ENCODE assay signal across 22 mouse cellular contexts in the genomic region with DNA sequence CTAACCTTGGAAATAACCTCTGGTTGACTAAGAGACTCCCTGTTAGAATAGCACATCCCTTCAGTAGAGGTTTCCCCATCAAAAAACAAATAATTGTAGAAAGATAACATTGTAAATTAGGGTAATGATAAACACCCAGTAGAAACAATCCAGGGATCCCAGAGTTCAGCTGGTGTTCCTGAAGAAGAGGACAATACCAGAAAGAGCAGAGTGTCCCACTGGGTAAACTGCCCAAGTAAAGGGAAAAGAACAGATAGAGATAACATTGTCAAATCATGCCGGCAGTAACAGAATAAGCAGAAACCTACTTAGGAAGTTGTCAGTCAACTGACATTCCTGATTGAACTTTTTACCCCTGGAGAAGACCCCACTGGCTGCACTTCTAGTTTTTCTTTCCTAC.
DNase-seq lines count a peak whose midpoint lies in the region; ATAC-seq lines count a peak whose summit lies in the region.
"Had no signal": no experiment of that assay in that cellular context is flagged by ENCODE, and none has a peak within 500 bp of the region (broad histone marks: within the 10 kb centered on the region; RNA-seq: fewer than 3 reads in every experiment).

No protein-coding gene starts in this region.

- no peaks in the 10 kb centered on the region for H3K27me3 ChIP-seq in heart, embryonic 12.5 days (replicated peaks)
- no peaks in the 10 kb centered on the region for H3K27me3 ChIP-seq in heart, embryonic 14.5 days (ENCODE audit: control insufficient read depth, insufficient read depth, low read length)
- no peaks in the 10 kb centered on the region for H3K27me3 ChIP-seq in heart, embryonic 16.5 days (ENCODE audit: control insufficient read depth, insufficient read depth, low read length)
- H3K27me3 ChIP-seq: embryonic facial prominence, embryonic 13.5 days; embryonic facial prominence, embryonic 15.5 days; forebrain, embryonic 12.5 days had no signal

- no peak overlapping the region for H3K9ac ChIP-seq in heart, embryonic 12.5 days
- no peak overlapping the region for H3K9ac ChIP-seq in heart, embryonic 14.5 days (ENCODE audit: low read length)
- no peak overlapping the region for H3K9ac ChIP-seq in heart, embryonic 16.5 days (ENCODE audit: low read length)
- H3K9ac ChIP-seq: embryonic facial prominence, embryonic 13.5 days; embryonic facial prominence, embryonic 15.5 days; forebrain, embryonic 12.5 days had no signal

- ATAC-seq in heart, embryonic 12.5 days (ENCODE audit: insufficient number of reproducible peaks, low FRiP score), result peak; percentile 61
- peak; percentile 68 for ATAC-seq in heart, embryonic 14.5 days (ENCODE audit: insufficient number of reproducible peaks, insufficient read depth, low FRiP score, low read depth)
- ATAC-seq in heart, embryonic 16.5 days (replicated peaks; ENCODE audit: extremely low read depth, insufficient read depth, low FRiP score), result peak; percentile 28; the same call in 1 of the 2 replicates
- ATAC-seq: forebrain, embryonic 14.5 days had no signal

- H3K4me1 ChIP-seq in heart, embryonic 12.5 days (replicated peaks), result no peaks in the 10 kb centered on the region
- no peaks in the 10 kb centered on the region for H3K4me1 ChIP-seq in heart, embryonic 14.5 days (ENCODE audit: control insufficient read depth in 2 of 2, insufficient read depth in 2 of 2, low read length in 2 of 2)
- H3K4me1 ChIP-seq in heart, embryonic 16.5 days (ENCODE audit: control insufficient read depth, insufficient read depth, low read length), result no peaks in the 10 kb centered on the region
- H3K4me1 ChIP-seq: embryonic facial prominence, embryonic 13.5 days; embryonic facial prominence, embryonic 15.5 days; forebrain, embryonic 10.5 days; forebrain, embryonic 12.5 days had no signal

- H3K27ac ChIP-seq in heart, embryonic 12.5 days (ENCODE audit: poor library complexity, severe bottlenecking), result no peak overlapping the region
- no peak overlapping the region for H3K27ac ChIP-seq in heart, embryonic 14.5 days (replicated peaks in 1 of 2; ENCODE audit: control insufficient read depth in 1 of 2, insufficient read depth in 1 of 2, low read depth in 2 of 2, low read length in 2 of 2)
- no peak overlapping the region for H3K27ac ChIP-seq in heart, embryonic 16.5 days (ENCODE audit: low read length)
- H3K27ac ChIP-seq: embryonic facial prominence, embryonic 13.5 days; embryonic facial prominence, embryonic 15.5 days; forebrain, embryonic 10.5 days; forebrain, embryonic 12.5 days had no signal

- no peaks in the 10 kb centered on the region for H3K9me3 ChIP-seq in heart, embryonic 12.5 days (replicated peaks)
- no peaks in the 10 kb centered on the region for H3K9me3 ChIP-seq in heart, embryonic 14.5 days (ENCODE audit: control insufficient read depth, low read length)
- H3K9me3 ChIP-seq in heart, embryonic 16.5 days (replicated peaks; ENCODE audit: control insufficient read depth, low read length), result no peaks in the 10 kb centered on the region
- H3K9me3 ChIP-seq: embryonic facial prominence, embryonic 13.5 days; embryonic facial prominence, embryonic 15.5 days; forebrain, embryonic 10.5 days; forebrain, embryonic 12.5 days had no signal

- no peak overlapping the region for H3K4me3 ChIP-seq in heart, embryonic 12.5 days
- H3K4me3 ChIP-seq in heart, embryonic 14.5 days (ENCODE audit: control insufficient read depth in 1 of 2, insufficient read depth in 1 of 2, low read depth in 1 of 2, low read length in 2 of 2), result no peak overlapping the region
- no peak overlapping the region for H3K4me3 ChIP-seq in heart, embryonic 16.5 days (ENCODE audit: low read length)
- H3K4me3 ChIP-seq: embryonic facial prominence, embryonic 13.5 days; embryonic facial prominence, embryonic 15.5 days; erythroblast, embryonic 14.5 days; forebrain, embryonic 10.5 days; forebrain, embryonic 12.5 days had no signal

- intact Hi-C loops in heart, postnatal 14 days (cut with DNase I), result no loop called here
- intact Hi-C loops in heart, postnatal 25 days (cut with DNase I), result no loop called here

- H3K4me2 ChIP-seq in heart, embryonic 12.5 days, result no peak overlapping the region
- H3K4me2 ChIP-seq in heart, embryonic 14.5 days (ENCODE audit: low read length), result no peak overlapping the region
- H3K4me2 ChIP-seq in heart, embryonic 16.5 days (ENCODE audit: low read depth, low read length), result no peak overlapping the region
- H3K4me2 ChIP-seq: embryonic facial prominence, embryonic 13.5 days; embryonic facial prominence, embryonic 15.5 days; forebrain, embryonic 12.5 days had no signal

- 5% methylated on average over 1 of the region's 1 CpGs for WGBS in heart, embryonic 12.5 days
- WGBS in heart, embryonic 14.5 days, result 25% methylated on average over 1 of the region's 1 CpGs
- 21% methylated on average over 1 of the region's 1 CpGs for WGBS in heart, embryonic 16.5 days

- DNase-seq in heart, adult 18-20 months, result no peak
- no peak for DNase-seq in heart, postnatal 14 days
- no peak for DNase-seq in heart, postnatal 25 days (ENCODE audit: low spot score)
- DNase-seq: adrenal gland, adult 2 months; adrenal gland, postnatal 10 days; adrenal gland, postnatal 25 days; cerebellum, adult 11 months; cerebellum, adult 18-20 months; cerebellum, adult 8-10 months; cerebellum, adult 9-11 months; cerebellum, postnatal 14 days; cerebellum, postnatal 36 days; embryo, embryonic 11 days had no signal

- no peaks in the 10 kb centered on the region for H3K36me3 ChIP-seq in heart, embryonic 12.5 days
- no peaks in the 10 kb centered on the region for H3K36me3 ChIP-seq in heart, embryonic 14.5 days (ENCODE audit: control insufficient read depth, insufficient read depth, low read length)
- H3K36me3 ChIP-seq in heart, embryonic 16.5 days (ENCODE audit: control insufficient read depth, insufficient read depth), result no peaks in the 10 kb centered on the region
- H3K36me3 ChIP-seq: embryonic facial prominence, embryonic 13.5 days; embryonic facial prominence, embryonic 15.5 days; forebrain, embryonic 10.5 days; forebrain, embryonic 12.5 days had no signal
